9 mouse cellular contexts compared by ENCODE assay signal in genomic region chr7:27596586-27597503, GRCm38 (mm10). TPM values are rescaled to one million over a fixed set of nuclear protein-coding genes. Genes with fewer than 3 reads are reported as not detected.
A peak's percentile ranks its signal among the peaks of the same experiment; 100 is the strongest.
DNase-seq lines count a peak whose midpoint lies in the region; ATAC-seq and TF ChIP-seq lines count a peak whose summit lies in the region.
"Had no signal": no experiment of that assay in that cellular context is flagged by ENCODE, and none has a peak within 500 bp of the region (broad histone marks: within the 10 kb centered on the region; RNA-seq: fewer than 3 reads in every experiment).

No protein-coding gene starts in this region.

- intact Hi-C loops in heart, postnatal 36 days (cut with DNase I): no loop called here

- no peak for TF ChIP-seq CTCF in kidney, adult 2 months (conservative IDR thresholded peaks at IDR 0.05; ENCODE audit: insufficient read depth, insufficient read length, low read depth, low read length)
- TF ChIP-seq CTCF in embryonic fibroblast, embryonic 13.5 days (IDR thresholded peaks at IDR 0.05; ENCODE audit: borderline replicate concordance, insufficient read depth, low read length): no peak

- DNase-seq in kidney, adult 2 months: peak; percentile 24
- no peak for DNase-seq in kidney, adult 8-10 months
- DNase-seq in heart, postnatal 36 days: peak; percentile 44 to 60
- DNase-seq in liver, embryonic 13.5 days: no peak
- DNase-seq in skeletal muscle tissue, adult 2 months (ENCODE audit: low read depth, low spot score): peak; percentile 51
- DNase-seq in right cerebral cortex, postnatal 14 days: no peak
- DNase-seq in frontal cortex, postnatal 25 days (ENCODE audit: low spot score in 2 of 2): no peak

- H3K4me1 ChIP-seq in kidney, adult 2 months (ENCODE audit: control insufficient read depth, insufficient read depth, low read length): peaks cover 14% of the 10 kb centered on the region
- peaks cover 5% of the 10 kb centered on the region; the same call in 1 of the 2 replicates for H3K4me1 ChIP-seq in embryonic fibroblast, embryonic 13.5 days (ENCODE audit: control insufficient read depth, insufficient read depth, low read length)
- peaks cover 96% of the 10 kb centered on the region for H3K4me1 ChIP-seq in liver, embryonic 13.5 days (replicated peaks)

- no peak overlapping the region for H3K4me3 ChIP-seq in kidney, adult 2 months (ENCODE audit: insufficient read depth, low read depth, low read length)
- H3K4me3 ChIP-seq in embryonic fibroblast, embryonic 13.5 days (ENCODE audit: insufficient read depth, low read length): no peak overlapping the region
- no peak overlapping the region for H3K4me3 ChIP-seq in liver, embryonic 13.5 days (replicated peaks)

- no peaks in the 10 kb centered on the region for H3K27me3 ChIP-seq in kidney, adult 2 months (replicated peaks; ENCODE audit: control insufficient read depth, insufficient read depth, low read length)
- H3K27me3 ChIP-seq in liver, embryonic 13.5 days: no peaks in the 10 kb centered on the region

- H3K9me3 ChIP-seq in liver, embryonic 13.5 days (replicated peaks): no peaks in the 10 kb centered on the region

- 38% methylated on average over 10 of the region's 10 CpGs for WGBS in kidney, adult 2 months
- 71% methylated on average over 10 of the region's 10 CpGs for WGBS in liver, embryonic 13.5 days (ENCODE audit: insufficient replicate concordance)

- no peak for TF ChIP-seq POLR2A in kidney, adult 2 months (IDR thresholded peaks at IDR 0.05; ENCODE audit: low read depth, low read length)
- no peak for TF ChIP-seq POLR2A in embryonic fibroblast, embryonic 13.5 days (IDR thresholded peaks at IDR 0.05; ENCODE audit: low read depth, low read length)

- no peak for ATAC-seq in liver, embryonic 13.5 days (ENCODE audit: low read depth)

- H3K27ac ChIP-seq in kidney, adult 2 months (ENCODE audit: insufficient read depth, low read depth, low read length): peak overlapping the region; percentile 4; the same call in 1 of the 2 replicates
- peak overlapping the region; percentile 65 for H3K27ac ChIP-seq in embryonic fibroblast, embryonic 13.5 days (ENCODE audit: insufficient read depth, low read length)
- H3K27ac ChIP-seq in liver, embryonic 13.5 days: peak overlapping the region; percentile 67

- H3K9ac ChIP-seq in liver, embryonic 13.5 days: peak overlapping the region; percentile 90

- peak overlapping the region; percentile 33; the same call in 1 of the 2 replicates for H3K4me2 ChIP-seq in liver, embryonic 13.5 days

- H3K36me3 ChIP-seq in kidney, adult 2 months (ENCODE audit: control insufficient read depth, insufficient read depth, low read length): no peaks in the 10 kb centered on the region
- H3K36me3 ChIP-seq in liver, embryonic 13.5 days: peaks cover 10% of the 10 kb centered on the region; the same call in 1 of the 2 replicates

RNA-seq across cellular contexts. Expression of gene Akt2, which starts 5.5 kb away (rescaled TPM):
- polyA plus RNA-seq in kidney, adult 2 months (2012; rRNA removed): 83.9 and 89.2 TPM in 2 replicates
- 84.5 and 98.2 TPM in 2 replicates for polyA plus RNA-seq in embryonic fibroblast, embryonic 13.5 days (2011; ENCODE audit: insufficient read length, low read depth, missing spikeins)
- 100 to 1,000 TPM; 172 to 194 TPM for total RNA-seq in heart, postnatal 36 days (2021)
- polyA plus RNA-seq in liver, embryonic 13.5 days (2015; fragmentation: Nextera tagmentation; extraction: Ambion mirVana): 29.6 and 32.3 TPM in 2 replicates

RNA-seq across cellular contexts. Expression of gene 2310022A10Rik, which starts 43.8 kb away (rescaled TPM):
- polyA plus RNA-seq in kidney, adult 2 months (2012; rRNA removed): 16.9 and 19.3 TPM in 2 replicates
- polyA plus RNA-seq in embryonic fibroblast, embryonic 13.5 days (2011; ENCODE audit: insufficient read length, low read depth, missing spikeins): 12.6 and 14.0 TPM in 2 replicates
- total RNA-seq in heart, postnatal 36 days (2021): 10 to 100 TPM; 67.6 to 69.0 TPM
- 19.7 and 22.8 TPM in 2 replicates for polyA plus RNA-seq in liver, embryonic 13.5 days (2015; fragmentation: Nextera tagmentation; extraction: Ambion mirVana)

RNA-seq across cellular contexts. Expression of gene Pld3, which starts 43.8 kb away (rescaled TPM):
- polyA plus RNA-seq in kidney, adult 2 months (2012; rRNA removed): 142 and 163 TPM in 2 replicates
- 195 and 211 TPM in 2 replicates for polyA plus RNA-seq in embryonic fibroblast, embryonic 13.5 days (2011; ENCODE audit: insufficient read length, low read depth, missing spikeins)
- 10 to 100 TPM; 26.0 to 29.0 TPM for total RNA-seq in heart, postnatal 36 days (2021)
- polyA plus RNA-seq in liver, embryonic 13.5 days (2015; fragmentation: Nextera tagmentation; extraction: Ambion mirVana): 53.8 and 58.5 TPM in 2 replicates

RNA-seq across cellular contexts. Expression of gene Ttc9b, which starts 56.9 kb away (rescaled TPM):
- not detected in 2 replicates for polyA plus RNA-seq in kidney, adult 2 months (2012; rRNA removed)
- polyA plus RNA-seq in embryonic fibroblast, embryonic 13.5 days (2011; ENCODE audit: insufficient read length, low read depth, missing spikeins): not detected in 2 replicates
- not detected for total RNA-seq in heart, postnatal 36 days (2021)
- polyA plus RNA-seq in liver, embryonic 13.5 days (2015; fragmentation: Nextera tagmentation; extraction: Ambion mirVana): 0.05 TPM in 1 of 2 replicates, not detected in the other
- total RNA-seq: common myeloid progenitor, adult 5-6 weeks had no signal

Comparison
In these comparisons a context has a peak if more than half of its experiments do, and no peak if none do; other contexts are left out.
1. DNase-seq: peak in kidney, adult 2 months (single experiment), heart, postnatal 36 days (2 of 2) and skeletal muscle tissue, adult 2 months (single experiment); none in kidney, adult 8-10 months (0 of 2), liver, embryonic 13.5 days (single experiment), right cerebral cortex, postnatal 14 days (single experiment) and frontal cortex, postnatal 25 days (0 of 2).
2. H3K27ac ChIP-seq: peak in every context shown above with its lines; median percentile 67 in liver, embryonic 13.5 days; 65 in embryonic fibroblast, embryonic 13.5 days; 4 in kidney, adult 2 months.